Mouse (Mus musculus): Measurements from ENCODE around the gene Elk3. TPM values are rescaled to one million over a fixed set of nuclear protein-coding genes. Genes with fewer than 3 reads are reported as not detected.
A peak's percentile ranks its signal among the peaks of the same experiment; 100 is the strongest.

Elk3 gene
- polyA plus RNA-seq, 1 experiment, result 8.4 TPM

GRCm38 (mm10) chr10:93333239-93333638 lies 22.3 kb upstream of the Elk3 start:
- no peak for DNase-seq (ENCODE audit: extremely low spot score in 1 of 2, low spot score in 1 of 2)

- DNase-seq (ENCODE audit: extremely low spot score in 1 of 2, low spot score in 1 of 2), result no peak
Measured at GRCm38 (mm10) chr10:93332261-93332809, 21.4 kb upstream of the Elk3 start.

DNA sequence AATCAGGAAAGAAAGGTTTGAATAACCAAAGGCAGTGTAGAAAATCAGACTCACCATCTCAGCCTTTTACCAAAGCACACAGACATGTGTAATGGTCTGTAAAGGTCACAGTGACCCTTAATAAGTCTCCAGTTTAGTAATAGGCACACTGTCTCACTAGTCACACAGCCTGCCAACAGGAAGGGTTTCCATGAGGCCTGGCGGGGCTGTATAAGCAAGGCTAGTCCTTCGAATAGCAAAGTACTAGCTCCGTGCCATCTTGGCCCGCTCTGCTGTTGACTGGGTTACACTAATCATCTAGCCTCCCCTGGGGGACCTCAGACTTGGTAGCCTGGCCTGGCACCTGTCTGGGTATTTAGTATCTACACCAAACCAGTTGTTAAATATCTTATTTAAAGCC lies 20.6 kb upstream of the Elk3 start:
- no peak for DNase-seq (ENCODE audit: extremely low spot score in 1 of 2, low spot score in 1 of 2)

DNA sequence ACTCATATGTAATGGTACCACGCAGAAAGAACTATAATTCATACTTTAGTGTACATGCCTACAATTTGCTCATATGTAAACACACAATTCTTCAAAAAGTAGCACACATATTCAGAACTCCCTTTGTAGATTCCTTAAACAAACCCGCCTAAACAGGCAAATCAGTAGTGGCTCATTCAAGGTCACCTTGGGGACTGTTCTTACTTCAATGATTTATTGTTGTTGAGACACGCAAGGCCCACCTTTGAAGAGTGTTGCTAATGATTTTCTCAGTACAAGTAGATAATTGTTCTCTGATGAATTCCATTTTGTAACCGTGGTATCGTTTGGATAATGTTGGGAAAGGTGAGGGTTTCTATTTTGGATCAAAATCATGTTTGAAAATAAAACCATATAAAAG lies 17.4 kb upstream of the Elk3 start:
- DNase-seq (ENCODE audit: extremely low spot score in 1 of 2, low spot score in 1 of 2), result no peak

DNA sequence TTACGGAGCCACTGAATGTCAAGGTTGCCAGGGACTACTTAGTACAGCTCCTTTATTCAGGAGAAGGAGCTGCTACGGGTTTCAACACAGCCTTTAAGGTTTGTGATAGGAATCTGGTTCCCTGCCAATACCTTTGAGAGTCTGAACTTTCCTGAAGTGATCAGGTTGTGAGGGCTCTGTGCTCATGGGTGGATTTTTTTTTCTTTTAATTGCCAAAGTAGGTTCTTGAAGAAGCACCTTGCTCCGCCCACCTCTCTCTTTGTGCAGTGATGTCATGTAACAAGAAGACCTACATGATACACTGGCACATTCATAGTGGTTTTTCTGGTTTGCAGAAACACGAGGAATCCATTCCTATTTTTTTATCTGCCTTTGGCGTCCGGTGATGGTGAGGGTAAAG lies 16.3 kb upstream of the Elk3 start:
- DNase-seq (ENCODE audit: extremely low spot score in 1 of 2, low spot score in 1 of 2), result no peak

- no peak for DNase-seq (ENCODE audit: extremely low spot score in 1 of 2, low spot score in 1 of 2)
Measured at GRCm38 (mm10) chr10:93326741-93327100, 15.8 kb upstream of the Elk3 start.

GRCm38 (mm10) chr10:93325804-93326740 lies 15.1 kb upstream of the Elk3 start:
- no peak for DNase-seq (ENCODE audit: extremely low spot score in 1 of 2, low spot score in 1 of 2)

GRCm38 (mm10) chr10:93325369-93325768 lies 14.4 kb upstream of the Elk3 start:
- no peak for DNase-seq (ENCODE audit: extremely low spot score in 1 of 2, low spot score in 1 of 2)

GRCm38 (mm10) chr10:93324438-93324837 lies 13.5 kb upstream of the Elk3 start:
- DNase-seq (ENCODE audit: extremely low spot score in 1 of 2, low spot score in 1 of 2), result no peak

DNA sequence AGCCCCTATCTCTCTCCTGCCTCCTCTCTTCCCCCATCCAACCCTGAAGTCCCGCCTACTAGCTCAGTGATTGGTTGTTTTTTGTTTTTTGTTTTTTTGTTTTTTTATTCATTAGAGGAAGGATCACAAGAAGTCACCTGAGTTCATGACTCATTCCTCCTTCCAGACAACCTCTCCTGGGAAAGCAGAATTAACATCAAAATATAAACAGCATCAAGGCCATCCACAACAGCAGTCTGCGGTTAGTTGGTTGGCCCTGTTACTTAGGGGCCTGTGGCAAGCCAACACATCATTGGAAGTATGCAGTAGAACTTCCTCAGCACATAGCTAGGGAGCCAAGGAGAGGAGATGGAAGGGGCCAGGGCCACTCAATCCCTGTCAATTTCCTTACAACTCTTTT lies 12.7 kb upstream of the Elk3 start:
- no peak for DNase-seq (ENCODE audit: extremely low spot score in 1 of 2, low spot score in 1 of 2)

GRCm38 (mm10) chr10:93321763-93322162 lies 10.8 kb upstream of the Elk3 start:
- no peak for DNase-seq (ENCODE audit: extremely low spot score in 1 of 2, low spot score in 1 of 2)

GRCm38 (mm10) chr10:93320148-93320547 lies 9.2 kb upstream of the Elk3 start:
- no peak for DNase-seq (ENCODE audit: extremely low spot score in 1 of 2, low spot score in 1 of 2)

- no peak for DNase-seq (ENCODE audit: extremely low spot score in 1 of 2, low spot score in 1 of 2)
Measured at GRCm38 (mm10) chr10:93319526-93320063, 8.7 kb upstream of the Elk3 start.

GRCm38 (mm10) chr10:93316909-93317308 lies 6.0 kb upstream of the Elk3 start:
- DNase-seq (ENCODE audit: extremely low spot score in 1 of 2, low spot score in 1 of 2), result no peak

DNA sequence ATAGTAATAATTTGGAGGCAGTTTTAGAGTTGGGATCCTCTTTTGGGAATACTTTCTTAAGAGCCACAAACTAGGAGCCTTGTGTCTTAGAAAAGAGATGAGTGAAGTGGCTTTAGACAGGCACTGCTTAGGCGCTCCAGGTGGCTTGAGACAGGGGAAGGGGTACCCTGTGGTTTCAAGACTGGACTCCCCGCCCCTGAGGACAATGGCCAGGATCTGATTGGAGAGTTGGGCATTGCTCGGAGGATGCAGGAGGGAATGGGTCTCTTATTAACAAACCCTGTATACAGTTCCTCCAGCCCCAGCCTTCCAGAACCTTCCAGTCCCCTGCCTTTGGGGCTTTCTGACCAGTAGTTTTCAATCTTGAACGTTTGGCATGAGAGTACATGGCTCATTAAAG lies 641 bp upstream of the Elk3 start:
- no peak for DNase-seq (ENCODE audit: extremely low spot score in 1 of 2, low spot score in 1 of 2)

DNA sequence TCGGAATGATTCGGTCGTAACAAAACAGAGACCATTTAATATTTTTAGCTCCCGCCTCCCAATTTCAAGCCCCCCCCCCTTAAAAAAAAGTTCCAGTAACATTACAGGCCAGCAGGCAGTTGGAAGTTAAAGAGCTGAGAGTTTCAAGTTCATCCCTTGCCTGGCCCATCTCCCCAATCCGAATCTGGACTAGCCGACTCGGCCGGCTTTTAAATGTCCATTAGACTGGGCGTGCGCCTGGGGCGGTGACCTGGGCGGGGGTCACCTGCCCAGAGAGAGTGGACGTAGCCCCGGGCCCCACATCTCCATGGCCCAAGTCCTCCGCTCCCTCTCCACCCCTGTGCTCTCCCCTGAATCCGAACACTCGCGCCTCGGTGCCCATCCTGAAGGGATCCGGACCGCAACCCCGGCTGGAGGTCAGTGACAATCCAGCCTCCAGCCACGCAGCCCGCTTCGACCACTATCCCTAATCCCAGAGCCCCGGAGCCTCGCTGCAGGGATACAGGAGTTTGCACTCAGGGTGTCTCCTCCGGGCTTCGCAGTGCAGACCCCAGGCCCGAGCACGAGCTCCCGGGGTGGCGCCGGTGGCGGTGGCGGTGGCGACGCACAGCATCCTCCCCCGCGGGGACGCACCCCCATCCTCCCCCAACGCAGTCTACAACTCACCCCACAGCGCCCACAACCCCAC lies 857 bp downstream of the Elk3 start:
- DNase-seq (ENCODE audit: extremely low spot score in 1 of 2, low spot score in 1 of 2), result no peak

GRCm38 (mm10) chr10:93309131-93309933 lies 1.6 kb downstream of the Elk3 start:
- DNase-seq (ENCODE audit: extremely low spot score in 1 of 2, low spot score in 1 of 2), result peak in 1 of 2 experiments; percentile 63

DNA sequence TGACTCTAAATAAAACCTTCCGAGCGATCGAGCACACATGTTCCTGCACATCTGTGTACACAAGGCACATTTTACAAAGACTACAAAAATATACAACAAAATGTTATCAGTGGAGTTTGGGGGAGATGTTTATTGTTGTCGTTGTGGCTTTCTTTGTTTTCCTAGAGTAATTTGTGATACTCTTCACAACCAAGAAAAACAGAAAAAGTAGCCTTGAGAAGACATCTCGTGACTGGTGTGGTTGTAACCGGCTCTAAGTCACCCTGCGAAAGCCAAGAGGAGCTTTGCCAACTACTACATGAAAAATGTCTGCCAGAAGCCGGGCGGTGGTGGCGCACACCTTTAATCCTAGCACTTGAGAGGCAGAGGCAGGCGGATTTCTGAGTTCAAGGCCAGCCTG lies 4.6 kb downstream of the Elk3 start:
- DNase-seq (ENCODE audit: extremely low spot score in 1 of 2, low spot score in 1 of 2), result no peak

DNA sequence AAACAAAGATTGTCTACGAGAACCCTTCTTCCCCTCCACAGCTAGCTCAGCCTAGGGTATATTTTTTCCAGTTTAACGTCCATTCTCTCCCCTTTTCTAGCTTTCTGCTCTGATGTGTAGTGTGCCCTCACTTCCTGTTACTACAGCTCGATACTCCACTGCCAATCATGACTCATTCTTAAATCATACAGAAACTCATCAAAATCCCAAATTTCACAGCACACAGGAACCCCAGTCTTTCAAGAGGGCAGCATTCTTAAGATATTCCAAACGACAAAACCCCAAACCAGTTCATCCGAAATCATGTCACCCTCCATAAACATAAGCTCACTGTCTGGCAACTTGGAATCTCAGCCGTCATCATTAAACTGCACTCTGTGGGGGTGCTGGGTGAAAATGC lies 5.0 kb downstream of the Elk3 start:
- DNase-seq (ENCODE audit: extremely low spot score in 1 of 2, low spot score in 1 of 2), result no peak

DNA sequence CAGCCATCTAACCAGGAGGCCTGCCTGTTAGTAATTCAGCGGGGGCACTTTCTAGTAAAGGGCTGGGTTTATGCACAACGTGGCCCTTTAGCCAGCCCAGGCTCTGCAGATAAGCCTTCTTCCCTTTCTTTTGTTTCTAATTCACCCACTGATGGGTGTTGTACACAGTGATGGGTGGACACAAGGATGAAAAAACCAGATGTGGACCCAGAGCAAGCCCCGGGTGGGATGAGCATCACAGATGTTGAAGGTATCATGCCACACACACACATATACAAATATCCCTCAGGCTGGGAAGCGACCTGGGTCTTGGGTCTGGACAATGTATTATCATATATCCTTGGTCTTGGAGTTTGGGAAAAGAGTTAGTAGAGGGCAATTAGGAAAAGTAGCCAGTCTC lies 7.7 kb downstream of the Elk3 start:
- no peak for DNase-seq (ENCODE audit: extremely low spot score in 1 of 2, low spot score in 1 of 2)

DNA sequence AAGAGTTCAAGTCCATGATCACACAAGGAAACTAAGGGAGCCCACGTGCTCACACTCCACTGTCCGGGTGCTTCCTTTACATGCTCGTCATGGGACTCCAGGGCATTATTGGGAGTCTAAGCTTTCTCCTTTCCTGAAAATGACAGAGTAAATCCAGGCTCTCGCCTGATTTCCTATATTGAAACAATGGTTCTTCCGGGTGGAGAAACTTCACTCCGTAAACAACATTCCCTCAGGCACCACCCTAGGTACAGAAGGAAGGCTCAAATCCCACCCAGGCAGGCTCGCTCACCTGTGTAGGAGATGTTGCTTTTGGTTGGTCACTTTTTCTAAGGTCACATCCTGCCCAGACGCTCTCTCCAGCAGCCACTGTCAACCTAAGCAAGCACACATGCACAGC lies 9.1 kb downstream of the Elk3 start:
- DNase-seq (ENCODE audit: extremely low spot score in 1 of 2, low spot score in 1 of 2), result no peak
